Mouse (Mus musculus) CD4-positive naive resting alpha-beta T cell, adult 57 days (primary cell): ENCODE data around the gene Atp2b2. TPM values are rescaled to one million over a fixed set of nuclear protein-coding genes. Genes with fewer than 3 reads are reported as not detected.

ENCODE experiments used
- total RNA-seq: library from RNA; stranded (reverse); gene quantifications from one replicate; pipeline ENCODE4 v1.2.4, GENCODE M21; 2023

Gene Atp2b2
- total RNA-seq = not detected

DNA sequence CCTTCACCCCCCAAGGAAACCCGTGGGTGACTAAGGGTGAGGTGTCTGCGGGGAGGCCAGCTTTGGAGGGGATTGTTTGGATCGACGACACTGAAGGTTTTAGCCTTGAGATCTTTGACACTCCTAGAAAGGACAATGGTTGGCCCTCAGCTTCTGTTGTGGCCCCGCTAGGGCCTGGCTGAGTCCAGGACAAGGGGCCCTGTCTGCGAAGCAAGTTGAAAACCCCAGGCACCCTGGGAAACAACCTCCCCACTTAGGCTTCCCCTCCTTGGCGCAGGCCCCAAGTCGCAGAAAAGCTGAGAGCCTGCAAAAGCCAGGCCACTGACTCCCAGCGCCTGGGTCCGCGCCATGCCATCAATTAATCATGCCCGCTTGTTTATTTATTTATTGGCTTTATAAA, at the start of gene Atp2b2:
Gene Atp2b2, minus strand, starts transcription at position 282 of the 400 bp plus-strand sequence.

DNA sequence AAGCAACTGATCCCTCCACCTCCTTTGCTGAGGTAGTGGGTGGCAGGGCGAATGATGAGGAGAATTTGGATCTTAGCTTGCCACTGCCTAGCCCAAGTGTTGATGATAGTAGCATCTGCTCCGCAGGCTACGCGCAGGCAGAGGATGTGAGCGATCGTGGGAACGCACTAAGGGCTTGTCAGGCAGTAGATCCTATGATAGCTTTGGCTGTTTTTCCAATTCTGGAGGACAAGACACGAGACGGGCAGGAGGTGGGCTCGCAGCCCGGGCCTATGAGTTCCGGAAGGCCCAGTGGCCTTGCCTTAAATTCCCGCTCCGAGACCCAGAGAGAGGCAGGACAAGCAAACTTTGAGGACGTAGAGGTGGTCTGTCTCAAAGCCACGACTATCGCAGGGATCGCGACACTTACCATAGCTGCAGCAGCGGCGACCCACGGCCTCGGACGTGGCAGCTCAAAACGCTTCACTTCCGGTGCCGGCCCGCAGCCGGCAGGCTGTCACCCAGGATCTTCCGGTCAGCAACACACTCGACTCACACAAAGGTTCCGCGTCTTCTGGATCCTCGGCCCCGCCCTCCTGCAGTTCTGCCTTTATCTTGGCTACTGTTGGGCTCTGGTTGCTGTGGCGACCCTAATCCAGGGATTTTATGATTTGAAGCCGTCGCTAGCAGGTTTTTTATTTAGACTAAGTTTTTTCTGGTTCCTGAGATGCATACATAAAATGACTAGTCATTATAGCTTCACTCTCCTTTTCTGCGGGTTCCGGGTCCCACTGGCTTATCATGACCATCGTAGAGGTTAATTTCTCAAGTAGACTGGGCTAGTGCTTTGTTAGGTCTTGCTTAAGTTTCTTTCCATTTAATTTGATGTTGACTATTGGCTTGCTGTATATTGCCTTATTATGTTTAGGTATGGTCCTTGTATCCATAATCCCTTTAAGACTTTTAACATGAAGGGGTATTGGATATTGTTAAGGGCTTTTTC, 301.9 kb downstream of the Atp2b2 start, which contains the start of gene Sec13:
Gene Sec13, minus strand, starts transcription at position 508 of the 982 bp plus-strand sequence.

DNA sequence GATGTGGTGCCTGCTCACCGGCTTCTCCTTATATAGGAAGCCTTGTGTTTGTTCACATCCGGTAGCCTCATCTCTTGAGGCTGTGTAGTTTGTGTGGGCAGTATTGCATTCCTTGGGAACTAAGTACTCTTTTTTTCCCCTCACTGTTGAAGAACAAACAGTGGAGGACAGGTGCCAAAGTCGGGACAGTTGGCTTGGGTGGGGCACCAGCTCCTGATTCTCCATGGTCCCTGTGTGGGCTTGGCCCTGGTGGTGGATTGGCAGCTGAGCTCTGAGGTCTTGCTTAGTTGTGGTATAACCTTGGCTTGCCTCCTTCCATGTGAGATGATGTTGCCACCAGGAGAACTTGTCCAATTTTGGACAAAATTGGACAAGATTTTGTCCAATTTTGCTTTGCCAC, 322.5 kb downstream of the Atp2b2 start, which contains the start of gene Ghrl:
Gene Ghrl, minus strand, starts transcription at position 3 of the 400 bp plus-strand sequence.

DNA sequence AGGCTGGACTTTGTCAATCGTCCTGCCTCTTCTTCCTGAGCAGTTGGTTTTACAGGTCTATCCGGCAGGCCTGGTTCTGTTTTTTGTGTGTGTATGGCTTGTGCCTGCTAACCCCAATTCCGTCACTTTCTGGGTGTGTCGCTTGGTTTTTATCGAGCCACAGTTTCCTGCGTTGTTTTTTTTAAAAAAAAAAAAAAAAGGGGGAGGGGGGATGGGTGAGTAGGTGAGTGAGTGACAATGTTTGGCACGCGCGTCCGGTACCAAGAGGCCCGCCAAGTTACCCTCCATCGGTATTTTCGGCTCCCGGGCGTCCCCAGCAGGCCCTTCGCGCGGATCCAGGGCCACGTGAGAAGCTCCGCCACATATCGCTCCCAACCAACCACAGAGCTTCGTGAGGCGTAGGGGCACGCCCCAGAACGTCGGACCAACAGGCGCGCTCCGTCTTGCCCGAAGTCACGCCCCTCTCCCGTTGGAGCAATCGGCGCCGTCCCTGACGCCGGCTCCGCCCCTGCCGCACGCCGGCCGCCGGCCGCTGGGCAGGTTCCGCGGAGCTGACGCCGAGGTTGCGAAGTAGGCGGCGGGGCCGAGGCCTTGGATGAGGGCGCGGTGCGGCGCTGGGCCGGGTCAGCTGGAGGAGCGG, 345.7 kb downstream of the Atp2b2 start, which contains the start of gene Tatdn2:
Gene Tatdn2, plus strand, starts transcription at position 469 of the 640 bp plus-strand sequence.

Other genes starting within 250 kb of the Atp2b2 start
- gene Slc6a11, start 88.6 kb upstream of the Atp2b2 start, total RNA-seq = not detected
- gene Slc6a1, start 240.0 kb upstream of the Atp2b2 start, total RNA-seq = not detected